Mouse (Mus musculus): ENCODE results near the gene Osbpl8.
A peak's percentile ranks its signal among the peaks of the same experiment; 100 is the strongest.

Osbpl8 gene

DNA sequence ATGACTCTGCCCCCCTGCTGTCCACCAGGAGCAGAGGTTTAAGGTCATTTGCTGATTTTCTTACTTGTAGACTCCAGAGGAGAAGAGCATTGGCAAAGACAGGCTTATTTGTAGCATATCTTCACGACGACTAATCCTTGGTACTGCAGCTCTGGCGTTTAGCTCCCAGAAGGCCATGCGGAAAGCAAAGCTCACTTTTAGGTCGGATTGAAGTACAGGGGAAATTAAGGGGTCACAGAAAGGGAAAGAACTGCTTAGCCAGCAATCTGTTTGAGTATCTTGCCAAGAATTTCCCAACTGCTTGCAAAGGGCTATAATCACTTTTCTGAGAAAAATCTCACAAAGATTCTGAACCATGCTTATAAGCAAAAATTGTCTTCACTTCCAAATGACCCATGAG lies 14.8 kb upstream of the Osbpl8 start:
- no peak for DNase-seq (ENCODE audit: low read depth, low spot score)

DNA sequence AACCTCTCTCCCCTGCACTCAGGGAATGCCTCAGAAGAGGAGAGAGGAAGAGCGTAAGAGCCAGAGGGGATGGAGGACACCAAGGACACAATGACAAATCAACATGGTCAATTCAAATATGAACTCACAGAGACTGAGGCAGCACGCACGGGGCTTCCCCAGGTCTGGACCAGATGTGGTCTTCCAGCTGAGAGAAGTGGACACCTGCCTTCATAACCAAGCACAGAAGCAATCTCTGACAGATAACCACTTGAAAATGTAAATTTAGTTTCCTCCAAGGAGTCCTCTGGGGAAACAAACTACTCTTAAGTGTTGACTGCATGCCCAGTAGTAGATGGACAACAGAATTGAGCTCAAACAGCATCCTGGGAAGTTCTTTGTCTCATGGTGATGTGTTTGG lies 9.5 kb upstream of the Osbpl8 start:
- DNase-seq (ENCODE audit: low read depth, low spot score): no peak

DNA sequence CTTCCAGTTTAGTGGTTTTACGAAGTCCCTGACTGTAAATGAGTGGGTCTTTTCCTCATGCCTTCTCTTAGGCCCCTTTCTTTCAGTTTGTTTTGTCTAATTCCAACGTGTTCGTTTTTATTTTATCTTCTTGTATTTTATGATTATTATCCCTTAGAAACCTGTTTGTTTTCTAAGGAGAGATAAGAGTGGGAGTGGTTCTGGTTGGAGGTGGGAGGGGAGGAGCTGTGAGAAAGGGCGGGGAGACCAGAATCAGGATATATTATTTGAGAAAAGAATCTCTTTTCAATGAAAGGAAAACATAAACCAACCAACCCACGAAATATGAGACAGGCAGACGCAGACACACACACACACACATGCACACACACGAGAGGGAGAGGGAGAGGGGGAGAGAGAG lies 9.0 kb upstream of the Osbpl8 start:
- no peak for DNase-seq (ENCODE audit: low read depth, low spot score)

DNA sequence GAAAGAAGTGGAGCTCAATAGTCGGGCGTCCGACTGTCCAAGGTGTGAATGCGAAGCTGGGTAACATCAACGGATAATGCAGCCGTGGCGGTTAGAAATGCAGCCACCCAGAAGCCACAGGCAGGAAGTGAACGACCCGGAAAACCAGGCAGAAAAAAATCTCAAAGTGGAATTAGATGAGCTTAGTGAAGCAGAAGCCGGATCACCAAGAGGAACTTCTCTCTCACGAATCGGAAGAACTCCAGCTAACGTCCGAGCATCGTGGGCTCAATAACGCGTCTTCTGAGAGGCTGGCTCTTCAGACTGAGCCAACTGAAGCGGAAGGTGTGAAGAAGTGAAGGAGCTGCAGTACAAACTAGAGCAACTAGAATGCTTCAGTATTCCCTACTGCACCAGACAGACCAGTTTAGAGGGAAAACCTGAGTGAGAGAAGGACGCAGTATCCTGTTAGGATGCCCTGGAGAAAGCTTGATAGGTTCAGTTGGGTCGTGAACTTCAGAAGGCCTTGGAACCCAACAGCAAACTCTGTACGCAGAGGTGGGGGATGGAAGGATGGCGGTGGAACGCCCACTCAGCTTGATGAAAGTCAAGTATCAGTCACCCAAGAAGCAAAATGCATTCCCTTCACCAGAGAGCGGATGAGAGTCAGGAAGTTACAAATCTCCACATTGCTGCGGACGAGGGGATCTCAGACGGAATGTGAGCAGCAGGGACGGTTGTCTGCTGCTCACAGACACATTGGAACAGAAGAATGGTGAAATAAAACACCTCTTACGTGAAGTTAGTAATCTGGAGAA lies 8.0 kb upstream of the Osbpl8 start:
- no peak for DNase-seq (ENCODE audit: low read depth, low spot score)

DNA sequence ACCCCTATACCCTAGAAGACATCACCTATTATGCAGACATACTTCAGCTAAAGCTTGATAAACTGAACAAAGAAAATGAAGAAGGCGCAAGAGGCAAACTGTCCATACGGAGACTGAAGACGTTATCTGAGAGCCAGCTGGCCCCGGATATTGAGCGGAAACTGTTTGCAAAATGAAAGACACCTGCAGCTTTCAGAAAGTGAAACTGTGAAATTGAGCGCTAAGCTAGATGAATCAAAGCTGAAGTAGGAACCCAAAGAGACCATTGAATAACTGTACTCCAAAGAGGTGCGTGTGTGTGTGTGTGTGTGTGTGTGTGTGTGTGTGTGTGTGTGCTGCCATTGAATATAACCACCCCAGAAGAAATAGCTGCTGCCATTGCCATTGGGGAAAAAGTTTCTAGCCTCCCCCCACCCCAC lies 7.3 kb upstream of the Osbpl8 start:
- no peak for DNase-seq (ENCODE audit: low read depth, low spot score)

DNA sequence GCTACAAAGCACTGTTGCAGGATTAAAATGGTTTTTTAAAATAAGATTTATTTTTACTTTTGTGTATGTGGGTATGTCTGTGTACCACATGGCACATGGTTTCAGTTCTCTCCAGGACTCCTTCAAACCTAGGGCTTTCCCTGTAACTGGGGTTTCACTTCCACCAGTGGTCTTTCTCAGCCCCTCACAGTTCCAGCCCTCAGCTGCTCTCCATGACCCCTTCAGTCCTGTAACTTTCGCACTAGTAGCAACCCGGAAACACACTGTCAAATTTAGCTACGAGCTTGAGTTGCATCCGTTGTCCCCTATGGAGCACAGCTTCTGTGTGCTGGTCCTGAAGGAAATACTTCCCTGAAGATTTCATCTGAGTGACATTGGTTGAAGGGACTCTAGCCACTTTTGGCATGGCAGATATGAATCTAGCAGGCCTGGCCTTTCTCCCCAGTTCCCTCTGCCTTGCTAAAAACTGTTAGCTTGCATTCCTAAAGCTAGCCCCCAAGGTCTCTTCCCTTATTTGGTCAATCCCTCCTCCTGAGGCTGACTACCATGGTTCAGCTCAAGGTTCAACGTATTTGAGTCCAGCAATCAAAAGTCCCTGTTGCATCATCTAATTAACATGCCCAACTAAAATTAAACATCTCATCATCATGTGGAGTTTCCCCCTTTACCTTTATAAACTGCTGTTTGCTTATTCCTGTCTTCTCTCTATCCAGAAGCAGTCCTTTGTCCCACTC lies 4.6 kb upstream of the Osbpl8 start:
- DNase-seq (ENCODE audit: low read depth, low spot score): peak; percentile 12

DNA sequence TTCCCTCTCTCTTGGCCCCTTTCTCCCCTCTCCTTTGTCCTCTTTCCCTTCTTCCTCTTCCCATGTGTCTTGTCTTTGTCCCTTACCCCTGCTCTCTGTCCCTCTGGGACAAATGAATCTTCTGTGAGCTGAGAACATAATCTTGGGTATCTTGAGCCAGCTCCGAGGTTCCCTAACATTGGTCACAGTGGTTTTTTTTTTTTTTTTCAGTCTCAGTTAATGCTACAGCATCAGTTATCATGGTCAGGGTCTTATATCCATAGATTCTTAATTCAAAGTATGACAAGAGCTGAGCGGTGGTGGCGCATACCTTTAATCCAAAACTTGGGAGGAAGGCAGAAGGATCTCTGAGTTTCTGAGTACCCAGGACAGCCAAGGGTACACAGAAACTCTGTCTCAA lies 4.0 kb upstream of the Osbpl8 start:
- no peak for DNase-seq (ENCODE audit: low read depth, low spot score)

DNA sequence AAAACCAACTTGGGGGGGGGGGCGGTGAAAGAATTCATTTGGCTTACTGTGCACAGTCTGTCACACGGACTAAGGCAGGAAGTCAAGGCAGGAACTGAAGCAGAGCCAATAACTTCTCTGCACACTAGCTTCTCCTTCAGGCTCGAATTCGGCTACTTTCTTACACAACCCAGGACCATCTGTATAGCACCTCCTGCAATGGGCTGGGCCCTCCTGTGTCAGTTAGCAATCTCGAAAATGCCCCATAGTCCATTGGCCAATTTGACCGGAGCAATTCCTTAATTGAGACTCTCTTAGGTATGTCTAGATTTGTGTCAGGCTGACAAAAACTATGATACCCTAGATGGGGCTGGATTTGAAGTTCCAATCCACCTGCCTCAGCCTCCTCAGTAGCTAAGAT lies 3.2 kb upstream of the Osbpl8 start:
- no peak for DNase-seq (ENCODE audit: low read depth, low spot score)

DNA sequence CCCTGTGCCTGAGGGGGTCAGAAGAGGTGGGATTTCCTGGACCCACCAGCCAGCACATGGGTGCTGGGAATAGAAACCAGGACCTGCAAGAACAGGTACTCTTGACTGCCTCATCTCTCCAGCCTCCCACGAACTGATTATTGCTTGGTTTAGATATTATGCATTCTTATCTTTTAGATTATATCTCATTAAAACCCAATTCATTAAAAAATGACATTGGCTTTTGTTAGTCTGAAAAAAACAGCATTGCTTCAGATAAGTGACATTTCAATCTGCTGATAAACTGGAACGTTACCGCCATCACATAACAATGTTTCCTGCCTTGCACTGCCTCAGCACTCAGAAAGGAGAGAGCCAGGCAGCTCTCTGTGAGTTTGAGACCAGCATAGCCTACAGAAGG lies 1.5 kb upstream of the Osbpl8 start:
- DNase-seq (ENCODE audit: low read depth, low spot score): no peak

DNA sequence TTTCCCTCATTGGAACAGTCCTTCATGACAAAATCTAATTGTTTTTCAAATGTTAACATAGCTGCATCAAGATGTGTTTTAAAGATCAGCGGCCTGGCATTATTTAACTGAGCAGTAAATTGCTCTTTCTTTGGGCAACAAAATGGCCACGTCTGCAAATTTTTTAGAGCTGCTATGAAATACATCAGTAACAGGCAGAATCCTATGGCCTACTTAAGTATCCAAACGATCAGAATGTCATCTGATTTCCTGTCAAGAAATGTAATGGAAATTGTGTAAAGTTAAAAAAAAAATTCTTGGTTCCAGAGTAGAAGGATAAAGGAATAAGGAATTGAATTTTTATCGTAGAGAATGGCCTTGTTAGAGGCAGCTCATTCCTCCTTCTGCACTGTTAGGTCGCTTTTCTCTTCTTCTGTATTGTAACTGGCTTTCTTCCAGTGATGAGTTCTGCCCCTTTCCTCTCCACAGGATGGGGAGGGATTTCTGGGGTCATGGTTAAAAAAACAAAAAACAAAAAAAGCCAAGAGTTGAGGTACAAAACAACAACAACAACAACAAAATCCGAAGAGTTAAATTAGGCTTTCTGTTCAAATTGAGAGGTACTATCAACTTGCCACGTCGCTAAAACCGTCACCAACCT lies 831 bp upstream of the Osbpl8 start:
- no peak for DNase-seq (ENCODE audit: low read depth, low spot score)

DNA sequence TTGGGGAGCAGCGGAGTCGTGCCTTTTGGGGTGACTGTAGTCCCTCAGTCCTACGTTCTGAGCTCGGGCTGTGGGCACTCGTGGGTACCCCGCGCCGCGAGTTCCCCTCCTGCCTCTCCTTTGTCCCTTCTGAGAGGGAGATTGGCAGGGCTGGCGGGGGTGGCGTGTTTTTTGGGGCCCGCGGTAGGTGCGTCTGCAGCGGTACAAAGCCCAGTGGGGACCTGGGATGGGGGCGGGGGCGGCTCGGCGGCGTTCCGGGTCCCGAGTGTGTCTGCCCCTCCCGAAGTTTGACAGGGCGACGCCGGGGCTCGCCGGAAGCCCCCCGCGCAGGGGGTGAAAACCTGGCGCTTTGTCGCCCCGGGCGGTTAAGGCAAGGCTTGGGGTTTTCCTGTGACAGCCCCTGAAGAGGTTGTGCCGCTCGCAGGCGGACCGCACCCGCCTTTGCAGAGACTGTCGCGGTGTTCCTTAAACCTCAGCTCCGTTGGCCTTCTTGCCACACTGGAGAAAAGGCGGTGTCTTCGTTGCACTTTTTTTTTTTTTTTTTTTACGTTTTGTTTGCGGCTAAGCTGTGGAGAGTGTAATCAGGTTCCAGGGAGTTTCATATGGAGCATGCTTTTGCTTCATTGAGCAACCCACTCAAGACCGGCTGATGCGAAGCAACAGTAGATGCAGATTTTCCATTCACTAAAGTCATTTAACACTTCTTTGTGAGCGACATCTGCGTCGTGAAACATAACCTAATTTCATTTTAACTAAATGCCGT lies 848 bp downstream of the Osbpl8 start:
- peak; percentile 46 for DNase-seq (ENCODE audit: low read depth, low spot score)

DNA sequence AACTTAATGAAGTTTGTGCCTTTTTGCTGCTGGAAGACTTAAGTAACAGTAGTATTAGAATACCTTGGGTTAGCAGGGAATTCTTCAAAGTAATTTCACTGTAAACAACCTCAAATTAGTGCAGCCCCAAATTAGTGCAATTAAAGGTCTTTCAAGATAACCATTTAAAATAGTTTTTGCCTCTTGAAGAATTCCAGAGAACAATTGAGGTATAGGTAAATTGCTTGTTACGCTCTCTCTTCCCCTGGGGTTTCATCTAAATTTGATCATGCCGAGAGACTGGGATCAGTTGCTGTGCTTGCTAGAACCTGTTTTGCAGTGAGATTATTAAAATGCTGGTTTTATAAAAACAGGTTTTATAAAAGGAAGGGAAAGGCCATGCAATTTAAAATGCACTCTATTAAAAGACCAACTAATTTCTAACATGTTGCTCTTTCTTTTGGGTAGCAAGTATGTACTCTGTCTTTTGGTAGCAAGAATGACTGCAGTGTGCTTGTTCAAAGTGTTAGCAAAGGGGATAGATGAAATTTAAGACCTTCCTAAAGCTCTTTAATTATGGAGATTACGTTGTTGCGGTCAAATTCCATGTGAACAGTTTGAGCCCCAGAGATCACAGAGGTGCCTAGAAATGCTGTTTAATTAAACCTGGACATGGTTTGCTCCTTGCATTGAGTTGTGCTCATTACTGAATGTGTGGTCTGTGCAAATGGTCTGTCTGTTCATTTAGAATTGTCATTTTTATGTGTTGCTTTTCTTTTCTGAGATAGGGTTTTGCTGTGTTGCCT lies 1.7 kb downstream of the Osbpl8 start:
- DNase-seq (ENCODE audit: low read depth, low spot score): no peak

DNA sequence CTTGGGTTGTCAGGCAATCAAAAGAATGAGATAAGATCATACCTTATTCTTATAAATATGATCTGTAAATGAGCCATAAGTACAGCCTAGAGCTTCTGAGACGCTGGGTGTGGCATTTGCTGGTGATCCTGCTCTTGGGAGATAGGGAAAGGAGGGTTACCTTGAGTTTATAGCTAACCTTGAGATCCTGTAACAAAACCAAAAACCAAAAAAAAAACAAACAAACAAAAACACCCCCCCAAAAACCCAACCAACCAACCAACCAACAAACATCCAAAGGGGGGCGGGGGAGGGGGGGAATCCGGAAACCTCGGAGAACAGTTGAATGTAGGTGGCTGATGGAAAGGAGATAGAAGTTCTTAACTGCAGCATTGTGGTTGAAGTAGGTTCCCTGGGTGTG lies 2.9 kb downstream of the Osbpl8 start:
- DNase-seq (ENCODE audit: low read depth, low spot score): no peak

DNA sequence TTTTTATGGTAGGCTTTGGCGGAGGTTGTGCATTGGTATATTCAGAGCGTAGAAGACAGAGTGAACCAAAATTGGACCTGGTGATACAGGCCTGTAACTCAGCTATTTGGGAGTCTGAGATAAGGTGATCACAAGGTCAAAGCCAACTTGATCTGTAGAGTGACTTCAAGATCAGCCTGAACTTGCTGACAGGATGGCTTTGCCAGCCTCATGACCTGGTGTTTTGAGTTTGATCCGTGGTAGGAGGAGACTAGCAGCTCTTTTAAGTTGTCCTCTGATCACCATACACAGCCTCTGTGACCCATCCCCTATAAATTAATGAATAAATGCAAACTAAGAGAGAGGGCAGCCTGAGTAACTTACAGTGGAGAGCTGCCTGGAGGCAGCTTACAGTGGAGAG lies 3.8 kb downstream of the Osbpl8 start:
- peak; percentile 7 for DNase-seq (ENCODE audit: low read depth, low spot score)

DNA sequence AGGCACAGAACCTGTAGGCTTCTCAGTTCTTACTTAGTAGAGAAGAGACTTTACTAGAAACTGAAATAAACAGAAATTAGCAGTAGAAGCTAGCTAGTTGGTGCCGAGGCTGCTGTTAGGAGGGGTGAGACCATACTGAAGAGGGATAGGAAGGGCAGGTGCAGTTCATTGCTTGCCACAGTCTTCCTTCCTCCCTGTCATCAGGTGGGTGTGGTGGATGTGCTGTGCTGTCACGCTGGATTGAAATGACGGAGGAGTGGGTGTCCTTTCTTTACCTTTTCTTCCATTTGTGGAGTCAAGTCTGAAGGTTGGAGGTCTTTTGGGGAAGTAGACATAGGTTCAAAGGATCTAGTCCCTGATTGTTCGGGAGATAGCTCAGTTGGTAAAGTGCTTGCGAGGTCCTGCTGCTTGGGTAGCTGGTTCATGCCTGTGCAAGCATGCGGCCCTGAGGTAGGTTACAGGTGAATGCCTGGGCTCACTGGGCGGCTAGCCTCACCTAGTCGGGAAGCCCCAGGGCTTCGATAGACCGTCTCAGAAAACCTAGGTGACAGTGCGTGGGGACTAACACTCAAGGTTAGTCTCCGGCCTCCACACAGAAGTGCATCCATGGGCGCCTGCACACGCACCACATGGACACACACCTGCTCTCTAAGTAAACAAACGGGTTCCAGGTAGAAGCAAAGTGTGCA lies 6.8 kb downstream of the Osbpl8 start:
- DNase-seq (ENCODE audit: low read depth, low spot score): no peak

DNA sequence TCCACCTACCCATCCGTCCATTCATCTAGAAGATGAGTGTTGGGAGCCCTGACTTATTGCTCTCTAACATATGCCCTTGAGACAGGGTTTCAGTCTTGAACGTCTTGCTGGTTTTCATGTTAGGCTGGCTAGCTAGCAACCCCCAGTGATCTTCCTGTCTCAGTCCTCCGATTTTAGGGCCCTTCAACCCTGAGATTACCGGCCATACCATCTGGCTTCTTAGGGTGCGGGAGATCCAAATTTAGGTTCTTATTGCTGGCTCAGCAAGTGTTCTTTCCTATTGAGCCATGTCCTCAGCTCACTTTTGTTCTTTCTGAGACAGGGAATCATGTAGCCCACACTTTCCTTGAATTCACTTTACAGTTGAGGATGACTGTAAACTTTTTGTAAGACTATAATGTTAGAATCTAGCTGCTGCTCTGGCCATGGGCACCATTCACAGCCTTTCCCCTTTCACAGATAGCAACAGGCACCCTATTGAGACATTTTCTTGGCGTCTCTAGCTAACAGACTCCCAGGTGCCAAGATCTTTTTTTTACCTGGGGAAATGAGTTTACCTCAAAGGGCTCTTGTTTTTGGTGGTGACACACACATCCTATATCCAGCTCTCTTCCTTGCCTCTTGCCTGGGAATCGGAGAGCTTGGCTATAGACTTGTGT lies 9.2 kb downstream of the Osbpl8 start:
- no peak for DNase-seq (ENCODE audit: low read depth, low spot score)

DNA sequence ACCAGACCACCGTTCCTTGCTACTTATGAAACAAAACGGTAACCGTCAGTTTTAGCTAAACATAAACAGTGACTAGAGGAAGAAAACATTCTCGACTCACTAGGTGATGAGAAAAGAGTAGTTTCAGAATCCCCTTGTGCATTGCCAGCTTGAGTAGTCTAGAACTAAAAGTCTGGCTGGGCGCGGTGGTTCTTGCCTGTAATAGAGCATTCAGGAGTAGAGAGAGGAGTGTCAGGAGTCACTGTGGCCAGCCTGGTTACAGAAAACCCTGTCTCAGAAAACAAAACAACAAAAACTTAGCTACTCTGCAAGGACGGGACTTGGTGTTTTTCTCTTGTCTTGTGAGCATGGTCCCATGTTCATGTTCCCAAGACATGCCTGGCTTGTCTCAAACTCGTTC lies 12.8 kb downstream of the Osbpl8 start:
- no peak for DNase-seq (ENCODE audit: low read depth, low spot score)

DNA sequence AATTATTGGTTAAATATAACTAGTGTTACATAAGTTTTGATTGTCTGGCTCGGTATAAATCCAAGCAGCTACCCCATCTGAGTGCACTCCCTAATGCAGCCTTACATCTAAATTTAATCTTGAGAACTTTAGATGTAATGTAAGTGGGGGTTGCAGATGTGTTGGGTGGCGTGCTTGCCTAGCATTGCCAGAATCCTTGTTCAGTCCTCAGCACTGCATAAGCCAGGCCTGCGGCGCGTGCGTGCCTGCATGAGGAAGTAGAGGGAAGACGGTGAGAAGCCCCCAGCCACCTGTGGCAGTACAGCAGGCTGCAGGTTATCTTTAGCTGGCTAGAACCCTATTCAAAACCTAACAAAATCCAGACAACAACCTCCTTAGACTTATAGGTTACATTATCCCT lies 13.5 kb downstream of the Osbpl8 start:
- DNase-seq (ENCODE audit: low read depth, low spot score): no peak

DNA sequence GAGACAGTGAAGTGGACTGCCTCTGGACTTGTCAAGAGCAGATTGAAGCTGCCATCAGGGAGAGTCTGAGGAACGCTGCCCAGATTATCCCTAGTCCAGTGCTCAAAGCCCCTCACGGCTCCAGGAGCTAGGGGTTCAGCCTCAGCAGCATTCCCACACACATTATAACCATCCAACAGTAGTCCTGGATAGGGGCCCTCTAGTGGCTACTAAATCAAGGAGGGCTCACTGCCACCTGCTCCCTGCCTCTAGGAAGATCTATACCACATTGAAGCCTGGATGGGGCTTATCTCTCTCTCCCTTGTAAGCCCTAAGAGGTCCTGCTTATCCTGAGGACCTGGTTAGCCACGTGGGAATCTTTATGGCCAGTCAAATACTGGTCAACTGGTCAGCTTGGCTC lies 16.1 kb downstream of the Osbpl8 start:
- peak; percentile 22 for DNase-seq (ENCODE audit: low read depth, low spot score)

DNA sequence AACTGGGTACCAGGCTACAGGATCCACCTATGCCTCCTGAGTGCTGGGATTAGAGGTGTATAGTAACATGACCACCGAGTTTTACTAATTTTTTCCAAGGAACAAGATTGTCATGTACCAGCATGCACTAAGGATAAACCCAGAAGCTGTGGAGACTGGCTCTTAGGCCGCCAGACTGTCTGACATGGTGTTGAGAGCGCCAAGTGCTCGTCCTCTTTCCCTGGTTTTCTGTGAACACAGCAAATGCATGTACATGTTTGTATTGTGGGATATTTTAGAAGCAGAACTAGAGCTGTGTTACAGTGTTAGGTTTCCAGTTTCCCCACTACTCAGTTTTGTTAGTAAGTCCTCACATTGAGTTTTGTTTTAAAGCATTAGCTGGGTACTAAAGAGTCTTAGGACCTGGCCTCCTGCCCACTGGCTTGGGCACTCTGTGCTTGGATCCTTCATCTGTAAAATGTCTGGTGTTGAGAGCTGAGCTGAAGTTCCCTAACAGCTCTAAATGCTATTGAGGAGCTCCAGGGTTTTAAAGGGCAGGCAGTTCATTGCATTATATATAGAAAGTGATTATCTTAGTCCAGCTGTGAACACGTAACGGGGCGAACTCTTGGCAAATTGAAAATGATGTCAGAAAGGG lies 19.2 kb downstream of the Osbpl8 start:
- no peak for DNase-seq (ENCODE audit: low read depth, low spot score)

All from ES-CJ7 (cell line).